Mouse (Mus musculus) spleen, postnatal 14 days (tissue): ENCODE measurements around the gene Oip5.
"Not testable (repeated sequence)": the region's sequence is repeated elsewhere in the genome, so short reads cannot be mapped to it uniquely, and the experiment has no call there.

ENCODE experiments used
- DNase-seq, 2 experiments: peaks; one replicate each; pipeline ENCODE4 v3.0.0; 2021 to 2022; ENCODE audit warnings: low spot score in 2 of 2

The Oip5 gene

GRCm38 (mm10) chr2:119618199-119618982 lies at the start of gene Oip5, which contains the start of gene Nusap1:
Oip5 (minus strand) TSS chr2:119618469.
Nusap1 (plus strand) TSS chr2:119618298.
- peak; percentile 88 to 90 for DNase-seq

- not testable (repeated sequence) for DNase-seq
These were observed 47.5 kb upstream of the Oip5 start for GRCm38 (mm10) chr2:119665744-119666143.

GRCm38 (mm10) chr2:119662220-119663182 lies 44.2 kb upstream of the Oip5 start, which contains the start of gene Ndufaf1:
Ndufaf1 (minus strand) TSS chr2:119662827.
- DNase-seq, result peak; percentile 66 to 79

DNA sequence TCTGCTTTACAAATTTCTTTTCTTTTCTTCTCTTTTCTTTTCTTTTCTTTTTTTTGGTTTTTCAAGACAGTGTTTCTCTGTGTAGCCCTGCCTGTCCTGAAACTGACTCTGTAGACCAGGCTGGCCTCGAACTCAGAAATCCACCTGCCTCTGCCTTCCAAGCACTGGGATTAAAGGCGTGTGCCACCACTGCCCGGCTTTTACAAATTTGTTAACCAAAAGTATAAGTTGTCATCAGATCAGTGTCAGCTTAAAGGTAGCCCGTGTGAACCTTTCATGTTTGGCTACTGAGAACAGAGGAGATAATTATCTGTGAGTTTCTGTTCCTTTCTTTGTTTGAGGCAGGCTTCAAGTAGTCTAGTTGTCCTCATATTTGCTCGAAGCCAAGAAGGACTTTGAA lies 26.0 kb upstream of the Oip5 start:
- DNase-seq, result no peak

DNA sequence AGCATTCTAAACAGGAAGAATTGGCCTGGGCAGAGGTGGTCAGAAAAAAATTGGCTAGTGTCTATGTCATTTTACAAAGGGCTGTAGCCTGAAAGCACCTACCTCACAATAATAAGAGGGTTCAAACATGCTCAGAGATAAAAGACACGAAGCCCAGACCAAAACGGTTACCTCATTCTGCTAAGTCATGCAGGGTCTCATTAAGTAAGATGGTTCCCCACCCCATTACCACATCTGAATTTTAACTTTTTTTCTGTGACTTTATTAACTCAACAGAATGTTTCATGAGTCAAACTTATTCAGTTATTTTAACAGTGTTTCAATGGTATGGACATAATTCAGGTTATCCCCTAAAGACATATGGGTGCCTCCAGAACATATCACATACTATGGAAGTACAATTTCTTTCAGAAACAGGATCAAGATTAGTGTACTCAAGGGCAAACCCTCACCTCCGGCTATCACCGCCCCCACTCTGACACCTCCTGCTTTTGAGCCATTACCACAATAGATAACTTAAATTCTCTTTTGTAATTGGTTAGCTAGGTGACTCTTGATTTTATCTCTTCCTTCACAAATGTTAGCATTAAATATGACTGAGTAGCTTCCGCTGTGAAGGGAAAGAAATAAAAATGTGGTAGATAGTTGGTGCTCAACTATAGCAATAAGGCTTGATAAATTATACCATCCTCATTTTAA lies 23.1 kb upstream of the Oip5 start:
- DNase-seq, result no peak

GRCm38 (mm10) chr2:119636781-119637180 lies 18.5 kb upstream of the Oip5 start:
- DNase-seq, result no peak

GRCm38 (mm10) chr2:119621302-119621701 lies 3.0 kb upstream of the Oip5 start:
- no peak for DNase-seq

GRCm38 (mm10) chr2:119619002-119619401 lies 733 bp upstream of the Oip5 start:
- DNase-seq, result not testable (repeated sequence)

- no peak for DNase-seq
These were observed 449 bp downstream of the Oip5 start for GRCm38 (mm10) chr2:119617841-119618198.

- no peak for DNase-seq
These were observed 11.2 kb downstream of the Oip5 start for GRCm38 (mm10) chr2:119607023-119607422.

DNA sequence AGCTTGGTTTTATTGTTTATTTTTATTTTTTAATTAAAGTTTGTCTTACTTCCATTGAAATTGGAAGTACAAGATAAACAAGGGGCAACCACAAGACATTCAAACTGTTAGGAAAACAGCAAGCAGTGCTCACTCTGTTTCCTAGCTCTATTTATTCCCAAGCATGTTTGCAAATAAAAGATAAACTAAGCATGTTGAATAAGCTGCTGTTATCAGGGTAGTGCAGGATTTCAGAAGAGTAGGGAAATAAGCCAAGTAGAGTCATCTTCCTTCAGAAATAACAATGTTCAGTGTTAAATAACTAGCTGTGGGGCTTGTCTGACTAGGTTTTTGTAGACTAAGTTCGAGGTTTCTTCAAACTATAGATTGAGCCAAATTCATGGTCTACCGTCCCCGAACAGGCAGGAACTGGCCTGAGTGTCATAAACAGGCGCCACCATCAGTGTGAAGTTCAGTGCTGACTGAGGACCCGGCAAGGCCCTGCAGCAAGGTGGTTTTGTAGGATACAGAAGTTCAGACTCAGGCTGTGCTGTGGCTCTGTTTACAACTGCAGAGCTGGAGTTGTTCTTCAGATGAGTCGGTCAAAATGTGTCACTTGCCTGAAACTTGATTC lies 12.8 kb downstream of the Oip5 start:
- DNase-seq, result no peak

DNA sequence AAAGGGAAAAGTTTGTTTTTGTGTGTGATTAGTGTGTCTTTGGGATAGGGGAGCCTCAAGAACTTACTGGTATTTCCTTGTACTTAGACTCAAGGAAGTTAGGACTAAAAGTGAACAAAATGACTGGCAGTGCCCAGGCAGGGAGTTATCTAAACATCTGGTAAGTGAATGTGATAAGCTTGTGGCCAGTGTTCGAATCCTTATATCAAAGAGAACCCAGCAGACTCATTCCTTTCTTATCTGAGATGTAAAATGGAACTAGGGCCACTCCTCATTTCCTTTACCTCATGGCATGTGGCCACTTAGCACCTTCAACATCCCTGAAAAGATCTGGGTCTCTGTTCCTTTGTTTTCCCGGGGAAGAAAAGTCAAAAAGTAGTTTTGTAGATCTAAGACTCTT lies 14.4 kb downstream of the Oip5 start:
- DNase-seq, result no peak

DNA sequence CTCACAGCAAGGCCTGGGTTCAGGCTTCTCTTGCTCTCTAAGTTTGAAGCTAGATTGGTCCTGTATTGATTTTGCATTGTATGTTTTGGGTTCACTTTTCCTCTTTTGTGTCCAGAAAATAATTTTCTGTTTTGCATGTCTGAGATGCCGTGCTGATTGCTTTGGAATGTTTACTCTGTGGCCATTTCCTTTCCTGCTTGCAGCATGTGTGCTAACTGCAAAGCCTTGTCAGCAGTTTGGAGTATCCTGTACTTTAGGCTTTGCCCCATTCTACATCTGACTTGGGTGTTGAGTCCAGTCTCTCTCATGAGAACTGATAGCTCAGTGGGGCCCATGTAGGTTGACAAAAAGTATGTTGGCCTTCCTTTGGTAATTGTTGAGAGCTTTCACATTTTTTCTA lies 15.8 kb downstream of the Oip5 start:
- no peak for DNase-seq

DNA sequence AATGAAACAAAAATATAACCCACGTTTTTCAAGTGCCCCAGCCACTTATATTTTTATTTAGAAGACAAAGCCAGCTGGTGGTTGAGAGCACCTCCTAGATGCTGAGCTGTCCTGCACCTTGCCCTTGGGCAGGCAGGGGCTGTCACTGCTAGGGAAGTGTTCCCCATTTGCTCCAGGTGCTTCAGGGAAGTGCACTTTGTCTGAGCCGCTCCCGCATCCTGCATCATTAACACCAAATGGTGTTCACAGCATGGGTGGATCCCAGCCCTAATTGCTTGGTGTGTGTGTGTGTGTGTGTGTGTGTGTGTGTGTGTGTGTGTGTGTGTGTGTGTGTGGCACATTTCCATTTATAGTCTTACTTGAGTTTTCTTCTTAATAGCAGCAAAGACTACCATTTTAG lies 16.7 kb downstream of the Oip5 start:
- not testable (repeated sequence) for DNase-seq

GRCm38 (mm10) chr2:119601027-119601426 lies 17.2 kb downstream of the Oip5 start:
- no peak for DNase-seq

DNA sequence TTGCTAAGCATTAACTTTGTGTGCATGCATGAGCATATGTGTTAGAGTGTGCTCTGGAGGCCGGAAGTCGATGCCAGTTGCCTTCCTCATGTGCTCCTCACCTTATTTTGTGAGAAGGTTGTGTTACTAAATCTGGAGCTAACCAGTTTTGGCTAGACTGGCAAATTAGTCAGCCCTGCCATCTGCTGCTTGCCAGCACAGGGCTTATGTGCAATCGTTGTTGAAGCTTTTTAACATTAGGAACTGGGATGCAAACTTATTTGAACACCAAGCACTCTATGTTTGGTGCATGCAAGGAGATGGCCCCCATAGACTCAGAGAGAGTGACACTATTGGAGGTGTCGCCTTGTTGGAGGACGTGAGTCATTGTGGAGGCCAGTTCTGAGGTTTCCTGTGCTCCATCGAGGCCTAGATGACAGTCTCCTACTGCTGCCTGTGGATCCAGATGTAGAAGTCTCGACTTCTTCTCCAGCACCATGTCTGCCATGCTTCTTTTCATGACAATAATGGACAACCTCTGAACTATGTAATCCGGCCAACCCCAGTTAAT lies 21.4 kb downstream of the Oip5 start:
- DNase-seq, result no peak

DNA sequence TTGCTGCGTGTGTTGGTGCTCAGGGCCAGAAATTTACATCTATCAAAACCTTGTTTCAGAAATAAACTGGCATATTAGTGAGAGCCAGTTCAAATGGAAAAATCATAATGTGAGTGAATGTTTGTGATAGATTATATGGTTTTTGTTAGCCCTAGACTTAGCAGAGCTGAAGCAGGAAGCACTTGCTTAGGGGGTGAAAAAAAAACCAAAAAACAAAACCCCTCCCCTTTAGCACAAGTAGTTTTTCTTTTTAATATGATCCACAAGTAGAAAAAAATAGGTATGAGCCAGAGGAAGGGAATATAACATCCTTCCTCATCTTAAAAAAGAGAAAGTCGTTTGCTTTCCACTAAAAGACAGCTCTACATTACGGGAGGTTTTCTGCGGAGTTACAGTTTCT lies 23.0 kb downstream of the Oip5 start:
- no peak for DNase-seq

- peak; percentile 91 to 95 for DNase-seq
These were observed 23.9 kb downstream of the Oip5 start for GRCm38 (mm10) chr2:119594113-119594981.

- DNase-seq, result no peak
These were observed 24.5 kb downstream of the Oip5 start for GRCm38 (mm10) chr2:119593765-119594112.

- DNase-seq, result no peak
These were observed 27.0 kb downstream of the Oip5 start for GRCm38 (mm10) chr2:119591247-119591646.
